Mouse (Mus musculus) cerebellum, adult 2 months (tissue): ENCODE measurements at regions not wholly inside any gene's neighbourhood (a gene's known extent, or its start where the extent isn't known, plus 50 kb on each side); places are given as distances from the start of the nearest gene placed in this dataset.

Source experiments
- CTCF ChIP-seq: fragments of 200-500 bp; IDR thresholded peaks from 2 replicates; pipeline ENCODE4 v1.5.1; 2011; ENCODE audit warnings: low read depth, mild to moderate bottlenecking, control low read depth, low read length, moderate library complexity, borderline replicate concordance; ENCODE audit not compliant: insufficient read depth
- POLR2A ChIP-seq: fragments of 200-500 bp; IDR thresholded peaks from 2 replicates; pipeline ENCODE4 v1.6.1; 2011; ENCODE audit warnings: low read length, control low read depth, borderline replicate concordance; ENCODE audit not compliant: insufficient read depth

DNA sequence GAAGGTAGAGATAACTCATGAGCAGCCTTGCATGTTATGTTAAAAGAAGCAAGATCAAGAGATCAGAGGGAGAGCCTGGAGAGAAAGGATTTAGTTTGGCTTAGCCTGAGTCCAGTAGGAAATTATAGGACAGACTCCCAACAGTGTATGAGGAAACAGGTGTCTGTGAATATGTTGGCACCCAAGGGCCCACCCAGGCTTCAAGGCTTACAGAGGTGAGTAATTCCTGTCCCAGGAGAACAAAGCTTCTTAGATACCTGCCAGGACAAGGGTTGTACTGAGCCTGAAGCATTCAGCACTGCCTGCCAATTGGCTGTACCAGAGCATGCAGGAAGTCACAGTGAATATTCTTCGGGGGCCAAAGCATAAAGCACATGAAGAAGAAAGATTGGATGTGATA, 101.2 kb upstream of the Ddit4l start:
- TF ChIP-seq CTCF (no peak), POLR2A (no peak)
